19 mouse cellular contexts compared by ENCODE assay signal in genomic region chr4:140855151-140855550, GRCm38 (mm10). TPM values are rescaled to one million over a fixed set of nuclear protein-coding genes. Genes with fewer than 3 reads are reported as not detected.
A peak's percentile ranks its signal among the peaks of the same experiment; 100 is the strongest.
DNase-seq lines count a peak whose midpoint lies in the region; ATAC-seq and TF ChIP-seq lines count a peak whose summit lies in the region.
"Had no signal": no experiment of that assay in that cellular context is flagged by ENCODE, and none has a peak within 500 bp of the region (broad histone marks: within the 10 kb centered on the region; RNA-seq: fewer than 3 reads in every experiment).

No protein-coding gene starts in this region.

- no peak overlapping the region for H3K27ac ChIP-seq in lung, embryonic 14.5 days (ENCODE audit: low read depth)
- H3K27ac ChIP-seq in liver, embryonic 14.5 days: peak overlapping the region; percentile 94
- H3K27ac ChIP-seq: embryonic facial prominence, embryonic 10.5 days; limb, embryonic 13.5 days; macrophage; neural tube, embryonic 15.5 days had no signal

- TF ChIP-seq POLR2A in lung, adult 2 months (IDR thresholded peaks at IDR 0.05; ENCODE audit: borderline replicate concordance, extremely low read depth, low read depth, low read length): no peak

- intact Hi-C loops in left cerebral cortex, postnatal 25 days (cut with DNase I): no loop called here
- intact Hi-C loops in left cerebral cortex, postnatal 36 days (cut with DNase I): no loop called here

- peak; percentile 95 for TF ChIP-seq EP300 in liver, embryonic 14.5 days (IDR thresholded peaks at IDR 0.05; ENCODE audit: low read depth)

- TF ChIP-seq CTCF in lung, embryonic 14.5 days (IDR thresholded peaks at IDR 0.05; ENCODE audit: low read depth): no peak
- no peak for TF ChIP-seq CTCF in lung, adult 2 months (IDR thresholded peaks at IDR 0.05; ENCODE audit: insufficient read depth, low read length)
- TF ChIP-seq CTCF in liver, embryonic 14.5 days (IDR thresholded peaks at IDR 0.05; ENCODE audit: low read depth): no peak

- H3K9ac ChIP-seq in lung, embryonic 14.5 days: no peak overlapping the region
- H3K9ac ChIP-seq in liver, embryonic 14.5 days (replicated peaks): peak overlapping the region; percentile 64
- H3K9ac ChIP-seq: limb, embryonic 13.5 days; neural tube, embryonic 15.5 days had no signal

- DNase-seq in lung, embryonic 14.5 days: no peak
- no peak for DNase-seq in lung, adult 2 months
- DNase-seq in MEL-GATA-1-ER (ENCODE audit: extremely low read depth, low read depth): peak; percentile 47
- DNase-seq in liver, embryonic 14.5 days (ENCODE audit: low read depth in 3 of 3, low spot score in 3 of 3): peak; percentile 85 to 87 (median 87)
- no peak for DNase-seq in layer of hippocampus, adult 18-20 months (ENCODE audit: low spot score in 2 of 2)
- DNase-seq in left cerebral cortex, postnatal 25 days (ENCODE audit: low spot score in 2 of 2): no peak
- DNase-seq in left cerebral cortex, postnatal 36 days (ENCODE audit: low spot score in 2 of 2): no peak
- DNase-seq: heart, postnatal 36 days; kidney, postnatal 25 days; layer of hippocampus, postnatal 36 days; right cerebral cortex, postnatal 25 days; thymus, postnatal 4 days had no signal

- no peaks in the 10 kb centered on the region for H3K4me1 ChIP-seq in lung, embryonic 14.5 days (ENCODE audit: insufficient read depth)
- no peaks in the 10 kb centered on the region for H3K4me1 ChIP-seq in lung, adult 2 months (ENCODE audit: control insufficient read depth, insufficient read depth, low read length)
- H3K4me1 ChIP-seq in liver, embryonic 14.5 days (replicated peaks; ENCODE audit: control insufficient read depth in 2 of 2, insufficient read depth in 2 of 2, low read length in 1 of 2): peaks cover 55 to 67% of the 10 kb centered on the region in 2 experiments
- H3K4me1 ChIP-seq: limb, embryonic 13.5 days; neural tube, embryonic 15.5 days had no signal

- H3K27me3 ChIP-seq in lung, embryonic 14.5 days (ENCODE audit: insufficient read depth, low read length): no peaks in the 10 kb centered on the region
- no peaks in the 10 kb centered on the region for H3K27me3 ChIP-seq in liver, embryonic 14.5 days (ENCODE audit: control insufficient read depth, insufficient read depth, low read length)
- H3K27me3 ChIP-seq: neural tube, embryonic 15.5 days; Patski had no signal

- H3K9me3 ChIP-seq in lung, embryonic 14.5 days (ENCODE audit: low read depth, low read length): no peaks in the 10 kb centered on the region
- H3K9me3 ChIP-seq in liver, embryonic 14.5 days (ENCODE audit: control insufficient read depth, low read length): no peaks in the 10 kb centered on the region
- H3K9me3 ChIP-seq: embryonic facial prominence, embryonic 10.5 days; limb, embryonic 13.5 days; neural tube, embryonic 15.5 days had no signal

- ATAC-seq in lung, embryonic 14.5 days (ENCODE audit: insufficient read depth): peak; percentile 49; the same call in 1 of the 2 replicates
- ATAC-seq in common myeloid progenitor, adult 5-6 weeks (replicated peaks; ENCODE audit: low read depth, poor library complexity, severe bottlenecking): peak; percentile 22; the same call in 1 of the 2 replicates
- peak; percentile 88 for ATAC-seq in liver, embryonic 14.5 days (ENCODE audit: insufficient read depth)
- ATAC-seq: Patski had no signal

- no peaks in the 10 kb centered on the region for H3K36me3 ChIP-seq in lung, embryonic 14.5 days (ENCODE audit: insufficient read depth)
- H3K36me3 ChIP-seq in liver, embryonic 14.5 days (replicated peaks; ENCODE audit: control insufficient read depth, insufficient read depth, low read depth): no peaks in the 10 kb centered on the region
- H3K36me3 ChIP-seq: embryonic facial prominence, embryonic 10.5 days; limb, embryonic 13.5 days; neural tube, embryonic 15.5 days had no signal

- no peak overlapping the region for H3K4me2 ChIP-seq in lung, embryonic 14.5 days
- peak overlapping the region; percentile 55 for H3K4me2 ChIP-seq in liver, embryonic 14.5 days (ENCODE audit: low read depth)
- H3K4me2 ChIP-seq: limb, embryonic 13.5 days; neural tube, embryonic 15.5 days had no signal

- WGBS in lung, embryonic 14.5 days: 91% methylated on average over 10 of the region's 10 CpGs
- 89% methylated on average over 5 of the region's 10 CpGs for WGBS in lung, adult 2 months
- 56% methylated on average over 10 of the region's 10 CpGs for WGBS in liver, embryonic 14.5 days (ENCODE audit: insufficient replicate concordance)

- H3K4me3 ChIP-seq in lung, embryonic 14.5 days (ENCODE audit: low read depth, low read length): no peak overlapping the region
- H3K4me3 ChIP-seq in lung, adult 2 months (replicated peaks; ENCODE audit: extremely low read depth, low read depth, low read length): no peak overlapping the region
- no peak overlapping the region for H3K4me3 ChIP-seq in liver, embryonic 14.5 days (ENCODE audit: insufficient read depth in 1 of 2, low read depth in 2 of 2, low read length in 2 of 2)
- H3K4me3 ChIP-seq: embryonic facial prominence, embryonic 10.5 days; limb, embryonic 13.5 days; neural tube, embryonic 15.5 days had no signal

RNA-seq across cellular contexts. Expression of gene Padi1, which starts 9.6 kb away (rescaled TPM):
- polyA plus RNA-seq in lung, embryonic 14.5 days (2014; fragmentation: Nextera tagmentation; extraction: Ambion mirVana): 0.04 and 0.11 TPM in 2 replicates
- polyA plus RNA-seq in lung, adult 2 months (2012; rRNA removed): 0.36 and 1.9 TPM in 2 replicates
- total RNA-seq in common myeloid progenitor, adult 5-6 weeks (2017): not detected in 2 replicates
- polyA plus RNA-seq in liver, embryonic 14.5 days (2012; rRNA removed): 0.01 and 0.02 TPM in 2 replicates
- 0.06 TPM in 1 of 2 replicates, not detected in the other for polyA plus RNA-seq in liver, embryonic 14.5 days (2014; fragmentation: Nextera tagmentation; extraction: Ambion mirVana)
- not detected for total RNA-seq in layer of hippocampus, adult 18-20 months (2021)
- not detected for total RNA-seq in left cerebral cortex, postnatal 25 days (2021)
- total RNA-seq in left cerebral cortex, postnatal 36 days (2021): not detected
- total RNA-seq: heart, postnatal 36 days; layer of hippocampus, postnatal 36 days had no signal
- polyA plus RNA-seq: forebrain, embryonic 11.5 days; macrophage had no signal

RNA-seq across cellular contexts. Expression of gene Padi3, which starts 44.7 kb away (rescaled TPM):
- polyA plus RNA-seq in lung, embryonic 14.5 days (2014; fragmentation: Nextera tagmentation; extraction: Ambion mirVana): 0.12 and 0.14 TPM in 2 replicates
- 0.21 and 0.34 TPM in 2 replicates for polyA plus RNA-seq in lung, adult 2 months (2012; rRNA removed)
- total RNA-seq in common myeloid progenitor, adult 5-6 weeks (2017): 0.19 and 0.32 TPM in 2 replicates
- 0.11 and 0.17 TPM in 2 replicates for polyA plus RNA-seq in liver, embryonic 14.5 days (2012; rRNA removed)
- polyA plus RNA-seq in liver, embryonic 14.5 days (2014; fragmentation: Nextera tagmentation; extraction: Ambion mirVana): 0.13 and 0.25 TPM in 2 replicates
- total RNA-seq in layer of hippocampus, adult 18-20 months (2021): not detected
- not detected for total RNA-seq in left cerebral cortex, postnatal 25 days (2021)
- not detected for total RNA-seq in left cerebral cortex, postnatal 36 days (2021)
- total RNA-seq: layer of hippocampus, postnatal 36 days had no signal
- polyA plus RNA-seq: forebrain, embryonic 11.5 days; neural tube, embryonic 15.5 days; Patski had no signal

RNA-seq across cellular contexts. Expression of gene Padi2, which starts 51.0 kb away (rescaled TPM):
- polyA plus RNA-seq in lung, embryonic 14.5 days (2014; fragmentation: Nextera tagmentation; extraction: Ambion mirVana): 1.1 and 1.8 TPM in 2 replicates
- 3.7 and 4.7 TPM in 2 replicates for polyA plus RNA-seq in lung, adult 2 months (2012; rRNA removed)
- total RNA-seq in common myeloid progenitor, adult 5-6 weeks (2017): 14.5 and 17.0 TPM in 2 replicates
- polyA plus RNA-seq in liver, embryonic 14.5 days (2012; rRNA removed): 0.87 and 1.0 TPM in 2 replicates
- 1.7 and 1.8 TPM in 2 replicates for polyA plus RNA-seq in liver, embryonic 14.5 days (2014; fragmentation: Nextera tagmentation; extraction: Ambion mirVana)
- total RNA-seq in layer of hippocampus, adult 18-20 months (2021): 10 to 100 TPM; 25.0 to 27.3 TPM
- total RNA-seq in left cerebral cortex, postnatal 25 days (2021): 10 to 100 TPM in 1 of 2 experiments, 1 to 10 TPM in 1; 9.5 to 12.1 TPM
- total RNA-seq in left cerebral cortex, postnatal 36 days (2021): 10 to 100 TPM; 11.9 to 14.0 TPM

Comparison
In these comparisons a context has a peak if more than half of its experiments do, and no peak if none do; other contexts are left out.
1. ATAC-seq: peak in every context shown above with its lines; median percentile 88 in liver, embryonic 14.5 days; 49 in lung, embryonic 14.5 days; 22 in common myeloid progenitor, adult 5-6 weeks.
2. DNase-seq: peak in MEL-GATA-1-ER (single experiment) and liver, embryonic 14.5 days (3 of 3); none in lung, embryonic 14.5 days (single experiment), lung, adult 2 months (single experiment), layer of hippocampus, adult 18-20 months (0 of 2), left cerebral cortex, postnatal 25 days (0 of 2) and left cerebral cortex, postnatal 36 days (0 of 2).